Mouse (Mus musculus): ENCODE measurements at regions not wholly inside any gene's neighbourhood (a gene's known extent, or its start where the extent isn't known, plus 50 kb on each side); places are given as distances from the start of the nearest gene placed in this dataset.
A peak's percentile ranks its signal among the peaks of the same experiment; 100 is the strongest.

- TF ChIP-seq CTCF (IDR thresholded peaks at IDR 0.05; ENCODE audit: low read depth) = no peak
- TF ChIP-seq EP300 (IDR thresholded peaks at IDR 0.05; ENCODE audit: low read depth) = no peak
- Histone ChIP-seq H3K9ac (replicated peaks) (no peak overlapping the region), H3K36me3 (replicated peaks; ENCODE audit: control insufficient read depth, insufficient read depth, low read depth) (no peaks in the 10 kb centered on the region), H3K4me2 (ENCODE audit: low read depth) (no peak overlapping the region), H3K27me3 (ENCODE audit: control insufficient read depth, insufficient read depth, low read length) (no peaks in the 10 kb centered on the region), H3K27ac (no peak overlapping the region), H3K4me1 (replicated peaks; ENCODE audit: control insufficient read depth in 2 of 2, insufficient read depth in 2 of 2, low read length in 1 of 2) (0 out of 4 replicates have a peak, but pooled peaks cover 0 to 3% of the 10 kb centered on the region in 2 experiments), H3K4me3 (ENCODE audit: insufficient read depth in 1 of 2, low read depth in 2 of 2, low read length in 2 of 2) (no peak overlapping the region), H3K9me3 (ENCODE audit: control insufficient read depth, low read length) (no peaks in the 10 kb centered on the region)
- no peak for ATAC-seq (ENCODE audit: insufficient read depth)
- WGBS (ENCODE audit: insufficient replicate concordance) = 61% methylated on average over 1 of the region's 1 CpGs
- no peak for DNase-seq (ENCODE audit: low read depth in 3 of 3, low spot score in 3 of 3)
Measured at GRCm38 (mm10) chr1:154074270-154074669, 126.7 kb upstream of the Zfp648 start.

DNA sequence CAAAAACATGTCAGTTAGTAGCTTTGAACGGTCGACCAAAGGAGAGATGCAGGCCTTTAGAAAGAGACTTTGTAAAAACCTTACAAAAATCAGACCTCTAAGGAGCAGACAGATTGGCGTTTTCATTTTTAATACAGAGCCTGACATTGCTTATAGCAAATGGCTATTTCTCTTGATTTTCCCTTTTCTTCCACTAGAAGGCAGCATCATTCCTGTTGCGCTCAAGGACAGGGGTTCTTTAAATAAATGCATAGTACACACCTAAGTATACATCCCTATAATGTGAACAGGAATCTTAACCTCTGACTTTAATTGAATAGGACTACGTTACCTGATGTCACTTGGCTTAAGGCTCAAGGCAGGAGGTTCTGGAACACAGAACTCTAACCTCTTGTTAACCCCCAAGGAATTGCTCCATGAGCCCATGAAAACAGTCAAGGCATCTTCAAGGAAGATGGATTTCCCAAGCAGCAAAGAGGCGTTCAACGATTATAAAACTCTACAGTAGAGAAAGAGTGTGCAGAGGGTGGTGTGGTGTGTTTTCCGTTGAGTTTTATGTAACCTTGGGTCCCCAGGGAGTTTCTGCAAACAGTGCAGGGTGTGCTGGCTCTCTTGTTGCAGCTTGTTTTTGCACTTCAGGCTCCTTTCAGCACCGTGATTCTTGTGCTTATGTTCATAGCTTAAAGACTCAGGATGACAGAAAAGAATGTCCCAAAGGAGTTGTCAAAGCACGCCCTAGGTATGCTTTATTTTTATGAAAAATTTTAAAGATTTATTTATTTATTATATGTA is 124.1 kb upstream of the Zfp648 start:
- Histone ChIP-seq H3K4me2 (ENCODE audit: low read depth) (no peak overlapping the region), H3K9ac (replicated peaks) (no peak overlapping the region), H3K9me3 (ENCODE audit: control insufficient read depth, low read length) (no peaks in the 10 kb centered on the region), H3K4me3 (ENCODE audit: insufficient read depth in 1 of 2, low read depth in 2 of 2, low read length in 2 of 2) (no peak overlapping the region), H3K27me3 (ENCODE audit: control insufficient read depth, insufficient read depth, low read length) (no peaks in the 10 kb centered on the region), H3K4me1 (replicated peaks; ENCODE audit: control insufficient read depth in 2 of 2, insufficient read depth in 2 of 2, low read length in 1 of 2) (0 out of 4 replicates have a peak, but pooled peaks cover 0 to under 1% of the 10 kb centered on the region in 2 experiments), H3K27ac (no peak overlapping the region), H3K36me3 (replicated peaks; ENCODE audit: control insufficient read depth, insufficient read depth, low read depth) (no peaks in the 10 kb centered on the region)
- 40% methylated on average over 10 of the region's 10 CpGs for WGBS (ENCODE audit: insufficient replicate concordance)
- DNase-seq (ENCODE audit: low read depth in 3 of 3, low spot score in 3 of 3) (no peak), ATAC-seq (ENCODE audit: insufficient read depth) (no peak)
- TF ChIP-seq CTCF (IDR thresholded peaks at IDR 0.05; ENCODE audit: low read depth) (peak; percentile 49; the same call in 1 of the 2 replicates), EP300 (IDR thresholded peaks at IDR 0.05; ENCODE audit: low read depth) (no peak)

GRCm38 (mm10) chr1:154080505-154081380 is 120.2 kb upstream of the Zfp648 start:
- Histone ChIP-seq H3K4me1 (replicated peaks; ENCODE audit: control insufficient read depth in 2 of 2, insufficient read depth in 2 of 2, low read length in 1 of 2) (no peaks in the 10 kb centered on the region), H3K27me3 (ENCODE audit: control insufficient read depth, insufficient read depth, low read length) (no peaks in the 10 kb centered on the region), H3K9me3 (ENCODE audit: control insufficient read depth, low read length) (no peaks in the 10 kb centered on the region), H3K4me2 (ENCODE audit: low read depth) (no peak overlapping the region), H3K4me3 (ENCODE audit: insufficient read depth in 1 of 2, low read depth in 2 of 2, low read length in 2 of 2) (no peak overlapping the region), H3K27ac (no peak overlapping the region), H3K36me3 (replicated peaks; ENCODE audit: control insufficient read depth, insufficient read depth, low read depth) (no peaks in the 10 kb centered on the region), H3K9ac (replicated peaks) (no peak overlapping the region)
- WGBS (ENCODE audit: insufficient replicate concordance) = 53% methylated on average over 10 of the region's 10 CpGs
- DNase-seq (ENCODE audit: low read depth in 3 of 3, low spot score in 3 of 3) = no peak
- no peak for TF ChIP-seq EP300 (IDR thresholded peaks at IDR 0.05; ENCODE audit: low read depth)
- TF ChIP-seq CTCF (IDR thresholded peaks at IDR 0.05; ENCODE audit: low read depth) = no peak
- no peak for ATAC-seq (ENCODE audit: insufficient read depth)

GRCm38 (mm10) chr1:154086145-154086544 is 114.8 kb upstream of the Zfp648 start:
- no peak overlapping the region for H3K4me2 ChIP-seq (ENCODE audit: low read depth)
- no peaks in the 10 kb centered on the region for H3K27me3 ChIP-seq (ENCODE audit: control insufficient read depth, insufficient read depth, low read length)
- no peaks in the 10 kb centered on the region for H3K36me3 ChIP-seq (replicated peaks; ENCODE audit: control insufficient read depth, insufficient read depth, low read depth)
- DNase-seq (ENCODE audit: low read depth in 3 of 3, low spot score in 3 of 3) (no peak), ATAC-seq (ENCODE audit: insufficient read depth) (no peak)
- TF ChIP-seq EP300 (IDR thresholded peaks at IDR 0.05; ENCODE audit: low read depth) (no peak), CTCF (IDR thresholded peaks at IDR 0.05; ENCODE audit: low read depth) (no peak)
- no peak overlapping the region for H3K4me3 ChIP-seq (ENCODE audit: insufficient read depth in 1 of 2, low read depth in 2 of 2, low read length in 2 of 2)
- no peak overlapping the region for H3K27ac ChIP-seq
- H3K4me1 ChIP-seq (replicated peaks; ENCODE audit: control insufficient read depth in 2 of 2, insufficient read depth in 2 of 2, low read length in 1 of 2) = no peaks in the 10 kb centered on the region
- no peak overlapping the region for H3K9ac ChIP-seq (replicated peaks)
- no peaks in the 10 kb centered on the region for H3K9me3 ChIP-seq (ENCODE audit: control insufficient read depth, low read length)

GRCm38 (mm10) chr1:154089815-154090214 is 111.2 kb upstream of the Zfp648 start:
- Histone ChIP-seq H3K9me3 (ENCODE audit: control insufficient read depth, low read length) (no peaks in the 10 kb centered on the region), H3K4me2 (ENCODE audit: low read depth) (no peak overlapping the region), H3K27ac (no peak overlapping the region), H3K9ac (replicated peaks) (no peak overlapping the region), H3K27me3 (ENCODE audit: control insufficient read depth, insufficient read depth, low read length) (no peaks in the 10 kb centered on the region), H3K36me3 (replicated peaks; ENCODE audit: control insufficient read depth, insufficient read depth, low read depth) (no peaks in the 10 kb centered on the region), H3K4me1 (replicated peaks; ENCODE audit: control insufficient read depth in 2 of 2, insufficient read depth in 2 of 2, low read length in 1 of 2) (no peaks in the 10 kb centered on the region), H3K4me3 (ENCODE audit: insufficient read depth in 1 of 2, low read depth in 2 of 2, low read length in 2 of 2) (no peak overlapping the region)
- 56% methylated on average over 3 of the region's 3 CpGs for WGBS (ENCODE audit: insufficient replicate concordance)
- no peak for TF ChIP-seq CTCF (IDR thresholded peaks at IDR 0.05; ENCODE audit: low read depth)
- TF ChIP-seq EP300 (IDR thresholded peaks at IDR 0.05; ENCODE audit: low read depth) = no peak
- DNase-seq (ENCODE audit: low read depth in 3 of 3, low spot score in 3 of 3) (no peak), ATAC-seq (ENCODE audit: insufficient read depth) (no peak)
